Mouse (Mus musculus) neural tube, embryonic 15.5 days (tissue): Measurements from ENCODE around the gene Lzts2. TPM values are rescaled to one million over a fixed set of nuclear protein-coding genes. Genes with fewer than 3 reads are reported as not detected.

Experiments
- ATAC-seq: fragments of 200-750 bp; cut with Nextera tagmentation; 2 replicates; pipeline ENCODE4 v1.8.0; 2017; ENCODE audit warnings: mild to moderate bottlenecking, moderate TSS enrichment, moderate library complexity; ENCODE audit not compliant: low FRiP score
- H3K27ac ChIP-seq: fragments of 300-500 bp; sonication (generic); replicated peaks from 2 replicates; pipeline ENCODE4 v1.5.1; 2015; ENCODE audit warnings: mild to moderate bottlenecking, inconsistent platforms
- H3K27me3 ChIP-seq: fragments of 300-500 bp; sonication (generic); replicated peaks from 2 replicates; pipeline ENCODE4 v1.6.1; 2015; ENCODE audit warnings: inconsistent platforms
- H3K36me3 ChIP-seq: fragments of 300-500 bp; sonication (generic); 2 replicates; pipeline ENCODE4 v1.6.1; 2015; ENCODE audit warnings: inconsistent platforms
- H3K4me1 ChIP-seq: fragments of 300-500 bp; sonication (generic); 2 replicates; pipeline ENCODE4 v1.6.1; 2015; ENCODE audit warnings: inconsistent platforms
- H3K4me2 ChIP-seq: fragments of 300-500 bp; sonication (generic); 2 replicates; pipeline ENCODE4 v1.6.1; 2015; ENCODE audit warnings: inconsistent platforms, mild to moderate bottlenecking, moderate library complexity
- H3K4me3 ChIP-seq: fragments of 300-500 bp; sonication (generic); replicated peaks from 2 replicates; pipeline ENCODE4 v1.5.1; 2015; ENCODE audit warnings: mild to moderate bottlenecking, inconsistent platforms
- H3K9ac ChIP-seq: fragments of 300-500 bp; sonication (generic); replicated peaks from 2 replicates; pipeline ENCODE4 v1.6.1; 2015; ENCODE audit warnings: mild to moderate bottlenecking, inconsistent platforms
- H3K9me3 ChIP-seq: fragments of 300-500 bp; sonication (generic); replicated peaks from 2 replicates; pipeline ENCODE4 v1.6.1; 2016; ENCODE audit warnings: inconsistent platforms
- WGBS: fragments of 180-500 bp; shearing (Covaris S2); methylation state at CpG from one replicate; pipeline ENCODE4 v1.1.7; 2015; ENCODE audit warnings: mixed read lengths; 5-methylcytosine and 5-hydroxymethylcytosine counted together
- polyA plus RNA-seq: library from polyadenylated mRNA; unstranded; fragments of >200 nt; fragmentation: Nextera tagmentation; extraction: Ambion mirVana; gene quantifications from 2 replicates; pipeline ENCODE4 v1.2.1, GENCODE M21; 2015

The Lzts2 gene
- polyA plus RNA-seq, result 23.4 and 28.2 TPM in 2 replicates

GRCm38 (mm10) chr19:45014335-45014971, at the start of gene Lzts2:
TSS of gene Lzts2 (plus strand) at chr19:45014414.
- Histone ChIP-seq H3K9ac (peak within 1 kb of the TSS; percentile 33), H3K4me2 (peak within 1 kb of the TSS; percentile 82), H3K27ac (peak within 1 kb of the TSS; percentile 94), H3K36me3 (peaks cover 23% of the 10 kb centered on the region), H3K27me3 (0 out of 2 replicates have a peak, but pooled peaks cover 3% of the 10 kb centered on the region), H3K9me3 (no peaks in the 10 kb centered on the region), H3K4me1 (peaks cover 48% of the 10 kb centered on the region), H3K4me3 (peak within 1 kb of the TSS; percentile 57)
- 13% methylated on average over 10 of the region's 10 CpGs for WGBS
- ATAC-seq, result no peak

- no peaks in the 10 kb centered on the region for H3K27me3 ChIP-seq
- H3K9me3 ChIP-seq, result no peaks in the 10 kb centered on the region
- H3K9ac ChIP-seq, result no peak overlapping the region
- H3K4me2 ChIP-seq, result no peak overlapping the region
- ATAC-seq, result no peak
- no peak overlapping the region for H3K4me3 ChIP-seq
- peaks cover 76% of the 10 kb centered on the region for H3K36me3 ChIP-seq
- WGBS, result 100% methylated on average over 1 of the region's 1 CpGs
- no peaks in the 10 kb centered on the region for H3K4me1 ChIP-seq
- H3K27ac ChIP-seq, result no peak overlapping the region
Observed at GRCm38 (mm10) chr19:44965978-44966377, 48.2 kb upstream of the Lzts2 start.

- Histone ChIP-seq H3K27me3 (no peaks in the 10 kb centered on the region), H3K4me1 (no peaks in the 10 kb centered on the region), H3K27ac (no peak overlapping the region), H3K4me2 (no peak overlapping the region), H3K9ac (no peak overlapping the region), H3K4me3 (no peak overlapping the region), H3K9me3 (no peaks in the 10 kb centered on the region), H3K36me3 (peaks cover 81% of the 10 kb centered on the region)
- whole genome bisulfite sequencing, result 89% methylated on average over 3 of the region's 3 CpGs
- no peak for ATAC-seq
Observed at GRCm38 (mm10) chr19:44968329-44968728, 45.9 kb upstream of the Lzts2 start.

DNA sequence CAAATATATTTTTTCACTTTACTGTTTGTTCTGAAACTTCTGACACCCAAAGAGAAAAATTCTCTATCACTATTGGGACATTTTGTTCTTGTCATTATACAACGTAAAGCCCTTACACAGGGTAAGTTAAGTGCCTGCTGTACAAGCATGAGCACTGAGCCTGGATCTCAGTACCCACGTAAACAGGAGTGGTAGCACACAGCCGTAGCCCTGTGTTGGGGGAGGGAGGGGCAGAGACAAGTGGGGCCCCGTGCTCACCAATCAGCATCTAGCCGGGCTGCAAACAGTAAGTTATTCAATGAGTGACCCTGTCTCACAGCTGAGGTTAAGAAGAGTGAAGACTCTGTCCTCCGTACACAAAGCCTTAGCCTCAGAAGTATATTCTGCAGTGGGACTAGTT, 37.6 kb upstream of the Lzts2 start:
- H3K9ac ChIP-seq, result no peak overlapping the region
- 78% methylated on average over 6 of the region's 6 CpGs for WGBS
- H3K4me3 ChIP-seq, result no peak overlapping the region
- ATAC-seq, result no peak
- no peaks in the 10 kb centered on the region for H3K9me3 ChIP-seq
- no peaks in the 10 kb centered on the region for H3K4me1 ChIP-seq
- H3K27me3 ChIP-seq, result no peaks in the 10 kb centered on the region
- no peak overlapping the region for H3K27ac ChIP-seq
- H3K36me3 ChIP-seq, result peaks cover 89% of the 10 kb centered on the region
- H3K4me2 ChIP-seq, result no peak overlapping the region

DNA sequence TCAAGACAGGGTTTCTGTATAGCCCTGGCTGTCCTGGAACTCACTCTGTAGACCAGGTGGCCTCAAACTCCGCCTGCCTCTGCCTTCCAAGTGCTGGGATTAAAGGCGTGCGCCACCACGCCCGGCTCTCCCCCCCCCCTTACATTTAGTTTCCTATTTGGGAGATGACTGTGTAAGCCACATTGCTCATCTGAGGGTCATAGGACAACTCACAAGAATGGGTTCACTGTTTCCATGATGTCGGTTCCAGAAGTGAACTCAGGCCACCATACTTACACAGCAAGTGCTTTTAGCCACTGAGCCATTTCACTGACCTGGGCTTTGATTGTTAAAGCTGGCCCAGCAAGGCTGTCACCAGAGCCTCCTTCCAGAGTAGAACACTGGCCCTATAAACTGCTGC, 37.1 kb upstream of the Lzts2 start:
- no peak overlapping the region for H3K27ac ChIP-seq
- no peaks in the 10 kb centered on the region for H3K9me3 ChIP-seq
- ATAC-seq, result no peak
- H3K27me3 ChIP-seq, result no peaks in the 10 kb centered on the region
- 94% methylated on average over 6 of the region's 6 CpGs for WGBS
- no peak overlapping the region for H3K4me2 ChIP-seq
- no peaks in the 10 kb centered on the region for H3K4me1 ChIP-seq
- no peak overlapping the region for H3K9ac ChIP-seq
- peaks cover 88% of the 10 kb centered on the region for H3K36me3 ChIP-seq
- no peak overlapping the region for H3K4me3 ChIP-seq

GRCm38 (mm10) chr19:44980787-44981186, 33.4 kb upstream of the Lzts2 start:
- H3K4me2 ChIP-seq, result no peak overlapping the region
- no peaks in the 10 kb centered on the region for H3K9me3 ChIP-seq
- no peaks in the 10 kb centered on the region for H3K4me1 ChIP-seq
- peaks cover 56% of the 10 kb centered on the region for H3K36me3 ChIP-seq
- no peak for ATAC-seq
- no peak overlapping the region for H3K9ac ChIP-seq
- no peaks in the 10 kb centered on the region for H3K27me3 ChIP-seq
- 90% methylated on average over 2 of the region's 2 CpGs for WGBS
- no peak overlapping the region for H3K4me3 ChIP-seq
- no peak overlapping the region for H3K27ac ChIP-seq

- Histone ChIP-seq H3K9me3 (no peaks in the 10 kb centered on the region), H3K9ac (no peak overlapping the region), H3K36me3 (peaks cover 38% of the 10 kb centered on the region), H3K4me3 (no peak overlapping the region), H3K27me3 (0 out of 2 replicates have a peak, but pooled peaks cover 2% of the 10 kb centered on the region), H3K4me1 (no peaks in the 10 kb centered on the region), H3K27ac (no peak overlapping the region), H3K4me2 (no peak overlapping the region)
- WGBS, result 78% methylated on average over 7 of the region's 7 CpGs
- ATAC-seq, result no peak
Observed at GRCm38 (mm10) chr19:44982477-44983115, 31.6 kb upstream of the Lzts2 start.

DNA sequence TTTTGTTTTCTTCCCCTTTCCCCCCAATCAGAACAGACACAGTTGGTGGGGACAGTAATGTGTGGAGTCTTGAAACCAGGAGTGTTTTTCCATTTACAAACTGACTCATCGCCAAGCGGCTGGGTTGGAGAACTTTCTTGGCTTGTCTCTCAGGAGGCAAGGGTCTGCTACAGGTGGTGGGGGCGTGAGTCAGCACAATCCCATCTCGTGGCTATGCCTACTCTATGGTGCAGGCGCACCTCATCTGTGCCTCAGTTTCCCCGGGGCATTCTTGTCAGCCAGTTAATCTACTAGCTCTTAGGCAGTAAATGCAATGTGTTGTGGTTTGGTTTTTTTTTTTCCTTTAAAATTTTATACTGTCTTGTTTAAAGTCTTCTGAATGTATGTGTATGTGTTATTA, 30.8 kb upstream of the Lzts2 start:
- no peaks in the 10 kb centered on the region for H3K9me3 ChIP-seq
- peaks cover 2% of the 10 kb centered on the region; the same call in 1 of the 2 replicates for H3K4me1 ChIP-seq
- no peak overlapping the region for H3K9ac ChIP-seq
- no peak overlapping the region for H3K27ac ChIP-seq
- H3K27me3 ChIP-seq, result 0 out of 2 replicates have a peak, but pooled peaks cover 2% of the 10 kb centered on the region
- no peak for ATAC-seq
- H3K4me2 ChIP-seq, result no peak overlapping the region
- H3K4me3 ChIP-seq, result no peak overlapping the region
- peaks cover 30% of the 10 kb centered on the region for H3K36me3 ChIP-seq
- WGBS, result 94% methylated on average over 6 of the region's 6 CpGs

GRCm38 (mm10) chr19:44984420-44984819, 29.8 kb upstream of the Lzts2 start:
- no peak overlapping the region for H3K4me2 ChIP-seq
- H3K4me1 ChIP-seq, result peaks cover 8% of the 10 kb centered on the region
- WGBS, result 95% methylated on average over 4 of the region's 4 CpGs

DNA sequence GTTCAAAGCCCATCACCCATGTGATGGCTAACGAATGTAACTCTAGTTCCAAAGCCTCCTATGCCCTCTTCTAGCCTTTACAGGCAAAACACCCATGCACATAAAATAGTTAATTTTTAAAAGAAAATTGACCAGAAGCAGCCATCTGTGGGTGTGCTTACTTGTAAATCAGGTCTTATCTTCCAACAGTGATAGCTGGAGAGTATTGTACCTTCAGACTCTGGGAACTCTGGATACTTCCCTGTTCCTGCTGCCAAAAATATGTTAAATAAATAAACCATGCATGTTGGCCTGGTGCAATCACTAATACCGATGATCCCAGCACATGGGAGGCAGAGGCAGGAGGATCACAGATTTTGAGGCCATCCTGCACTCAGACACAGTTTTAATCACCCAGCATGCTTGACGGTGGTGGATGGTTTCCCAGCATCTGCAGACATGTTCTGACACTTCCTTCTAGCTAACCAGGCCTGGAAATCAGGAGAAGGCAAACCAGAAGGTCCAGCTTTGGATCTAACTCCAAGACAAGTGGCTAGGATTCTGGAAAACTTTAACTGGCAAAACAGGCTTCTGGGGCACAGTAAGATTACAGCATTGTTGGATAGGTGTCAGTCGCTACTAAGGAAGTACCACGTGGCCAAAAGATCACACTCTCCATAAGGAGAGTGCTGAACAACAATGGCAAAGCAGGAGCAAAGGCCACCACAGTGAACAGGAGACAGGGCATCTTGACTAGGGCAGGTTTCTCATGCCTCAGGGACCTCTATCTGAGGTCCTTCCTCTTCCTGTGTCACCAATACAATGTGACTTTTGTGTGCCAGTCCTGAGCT, 28.8 kb upstream of the Lzts2 start:
- Histone ChIP-seq H3K4me2 (no peak overlapping the region), H3K9me3 (no peaks in the 10 kb centered on the region), H3K4me1 (peaks cover 18% of the 10 kb centered on the region), H3K9ac (no peak overlapping the region), H3K27ac (no peak overlapping the region), H3K36me3 (peaks cover 17% of the 10 kb centered on the region), H3K27me3 (0 out of 2 replicates have a peak, but pooled peaks cover 2% of the 10 kb centered on the region), H3K4me3 (no peak overlapping the region)
- WGBS, result 68% methylated on average over 5 of the region's 5 CpGs
- ATAC-seq, result no peak

More at GRCm38 (mm10) chr19:44984420-44984819, 29.8 kb upstream of the Lzts2 start:
- ATAC-seq, result no peak
- no peak overlapping the region for H3K4me3 ChIP-seq
- no peak overlapping the region for H3K27ac ChIP-seq
- no peaks in the 10 kb centered on the region for H3K9me3 ChIP-seq
- peaks cover 24% of the 10 kb centered on the region for H3K36me3 ChIP-seq
- H3K9ac ChIP-seq, result no peak overlapping the region
- 0 out of 2 replicates have a peak, but pooled peaks cover 2% of the 10 kb centered on the region for H3K27me3 ChIP-seq

DNA sequence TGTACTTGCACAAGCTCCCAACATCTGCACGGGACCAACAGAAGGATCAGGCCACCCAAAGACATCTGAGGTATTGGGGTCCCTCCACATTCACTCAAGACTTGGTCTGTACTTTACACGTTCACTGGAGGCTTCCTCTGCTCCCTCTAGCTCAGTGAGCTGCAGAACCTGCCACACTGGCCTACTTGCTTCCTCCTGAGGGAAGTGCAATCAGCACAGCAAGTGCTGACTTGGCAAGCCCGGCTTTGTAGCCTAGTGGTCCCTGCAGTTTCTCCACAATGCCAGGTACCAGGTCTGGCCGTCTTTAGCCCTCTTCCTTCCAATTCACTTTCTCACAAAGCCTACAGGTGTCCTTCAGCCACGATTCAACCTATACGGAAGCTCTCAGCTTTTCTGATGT, 27.2 kb upstream of the Lzts2 start:
- H3K36me3 ChIP-seq, result peaks cover 3% of the 10 kb centered on the region
- 0 out of 2 replicates have a peak, but pooled peaks cover 2% of the 10 kb centered on the region for H3K27me3 ChIP-seq
- ATAC-seq, result no peak

More for the DNA sequence above, 27.2 kb upstream of the Lzts2 start:
- WGBS, result 73% methylated on average over 6 of the region's 6 CpGs
- Histone ChIP-seq H3K9me3 (no peaks in the 10 kb centered on the region), H3K27ac (no peak overlapping the region), H3K4me1 (peaks cover 34% of the 10 kb centered on the region), H3K4me2 (no peak overlapping the region), H3K9ac (no peak overlapping the region), H3K4me3 (no peak overlapping the region)
